ENCODE assay signal across 27 mouse cellular contexts in the genomic region with DNA sequence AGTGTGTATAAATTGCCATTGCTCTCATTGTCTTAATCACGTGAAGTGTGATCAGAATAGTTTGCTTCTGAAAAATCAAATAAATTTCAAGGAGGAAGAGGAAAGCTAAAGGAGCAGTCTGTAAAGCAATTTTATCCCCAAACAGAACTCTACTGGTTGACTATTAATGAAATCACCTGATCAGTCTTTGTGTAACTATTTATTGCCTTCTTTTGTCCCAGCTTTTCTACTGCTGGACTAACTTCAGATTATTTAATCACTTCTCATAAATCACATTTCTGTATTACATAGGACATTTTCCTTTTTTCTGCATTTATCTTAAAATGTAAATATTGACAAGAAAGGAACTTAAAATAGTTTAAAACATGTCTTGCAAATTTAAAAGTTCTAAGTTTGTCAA.
"Had no signal": no experiment of that assay in that cellular context is flagged by ENCODE, and none has a peak within 500 bp of the region (broad histone marks: within the 10 kb centered on the region; RNA-seq: fewer than 3 reads in every experiment).

No protein-coding gene starts in this region.

- H3K36me3 ChIP-seq: embryonic facial prominence, embryonic 10.5 days; embryonic facial prominence, embryonic 12.5 days; embryonic facial prominence, embryonic 13.5 days; embryonic facial prominence, embryonic 15.5 days; forebrain, embryonic 10.5 days; forebrain, embryonic 12.5 days; forebrain, embryonic 15.5 days had no signal

- H3K27me3 ChIP-seq: embryonic facial prominence, embryonic 12.5 days; embryonic facial prominence, embryonic 13.5 days; embryonic facial prominence, embryonic 15.5 days; forebrain, embryonic 12.5 days; forebrain, embryonic 13.5 days; forebrain, embryonic 15.5 days had no signal

- H3K4me1 ChIP-seq: embryonic facial prominence, embryonic 10.5 days; embryonic facial prominence, embryonic 12.5 days; embryonic facial prominence, embryonic 13.5 days; embryonic facial prominence, embryonic 15.5 days; forebrain, embryonic 10.5 days; forebrain, embryonic 12.5 days; forebrain, embryonic 13.5 days; forebrain, embryonic 15.5 days had no signal

- H3K27ac ChIP-seq: embryonic facial prominence, embryonic 10.5 days; embryonic facial prominence, embryonic 12.5 days; embryonic facial prominence, embryonic 13.5 days; embryonic facial prominence, embryonic 15.5 days; forebrain, embryonic 10.5 days; forebrain, embryonic 12.5 days; forebrain, embryonic 13.5 days; forebrain, embryonic 15.5 days; gastrocnemius, adult 2 months had no signal

- ATAC-seq: forebrain, embryonic 13.5 days; forebrain, embryonic 14.5 days; forebrain, embryonic 15.5 days; forebrain, embryonic 16.5 days; forebrain, postnatal 0 days had no signal

- H3K4me3 ChIP-seq: embryonic facial prominence, embryonic 10.5 days; embryonic facial prominence, embryonic 12.5 days; embryonic facial prominence, embryonic 13.5 days; embryonic facial prominence, embryonic 15.5 days; erythroblast, embryonic 14.5 days; forebrain, embryonic 10.5 days; forebrain, embryonic 12.5 days; forebrain, embryonic 13.5 days; forebrain, embryonic 15.5 days; gastrocnemius, adult 2 months had no signal

- H3K4me2 ChIP-seq: embryonic facial prominence, embryonic 12.5 days; embryonic facial prominence, embryonic 13.5 days; embryonic facial prominence, embryonic 15.5 days; forebrain, embryonic 12.5 days; forebrain, embryonic 13.5 days; forebrain, embryonic 15.5 days had no signal

- H3K9ac ChIP-seq: embryonic facial prominence, embryonic 12.5 days; embryonic facial prominence, embryonic 13.5 days; embryonic facial prominence, embryonic 15.5 days; forebrain, embryonic 12.5 days; forebrain, embryonic 13.5 days; forebrain, embryonic 15.5 days; forebrain, postnatal 0 days had no signal

- DNase-seq: cerebellum, adult 2 months; cerebellum, adult 8-10 months; cerebellum, adult 9-10 months; cerebellum, adult 9-11 months; cerebellum, postnatal 10 days; cerebellum, postnatal 14 days; cerebellum, postnatal 25 days; cerebellum, postnatal 36 days; embryo, embryonic 11 days; forebrain, postnatal 0 days; gastrocnemius, adult 2 months; gastrocnemius, postnatal 10 days; gastrocnemius, postnatal 14 days; gastrocnemius, postnatal 25 days; gastrocnemius, postnatal 36 days; heart, adult 18-20 months had no signal

- H3K9me3 ChIP-seq: embryonic facial prominence, embryonic 10.5 days; embryonic facial prominence, embryonic 12.5 days; embryonic facial prominence, embryonic 13.5 days; embryonic facial prominence, embryonic 15.5 days; forebrain, embryonic 10.5 days; forebrain, embryonic 12.5 days; forebrain, embryonic 13.5 days; forebrain, embryonic 15.5 days had no signal
